Mouse (Mus musculus) NIH3T3 (cell line): ENCODE measurements at regions not wholly inside any gene's neighbourhood (a gene's known extent, or its start where the extent isn't known, plus 50 kb on each side); places are given as distances from the start of the nearest gene placed in this dataset.
A peak's percentile ranks its signal among the peaks of the same experiment; 100 is the strongest.

Experiments used
- DNase-seq: peaks from one replicate; pipeline ENCODE4 v3.0.0-alpha.2; 2012; ENCODE audit warnings: low read depth

DNA sequence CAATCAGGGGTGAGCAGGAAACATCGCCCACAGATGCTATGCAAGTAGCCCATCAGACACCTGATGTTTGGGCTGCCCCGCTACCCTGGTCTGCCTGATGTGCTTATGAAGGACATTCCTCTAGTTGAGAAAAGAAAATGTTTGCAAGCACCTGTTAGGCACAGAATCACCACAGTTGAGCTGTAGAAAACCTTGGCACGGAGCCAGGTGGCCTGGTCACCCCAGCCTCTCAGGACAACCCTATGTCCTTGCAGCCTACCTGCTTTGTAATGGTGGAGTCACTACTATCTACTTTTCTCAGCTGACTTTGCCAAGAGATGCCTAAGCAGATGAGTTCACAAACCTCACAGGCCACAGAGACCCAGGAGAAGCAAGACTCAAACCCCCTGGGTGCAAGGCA is 86.9 kb upstream of the Irx2 start:
- no peak for DNase-seq

DNA sequence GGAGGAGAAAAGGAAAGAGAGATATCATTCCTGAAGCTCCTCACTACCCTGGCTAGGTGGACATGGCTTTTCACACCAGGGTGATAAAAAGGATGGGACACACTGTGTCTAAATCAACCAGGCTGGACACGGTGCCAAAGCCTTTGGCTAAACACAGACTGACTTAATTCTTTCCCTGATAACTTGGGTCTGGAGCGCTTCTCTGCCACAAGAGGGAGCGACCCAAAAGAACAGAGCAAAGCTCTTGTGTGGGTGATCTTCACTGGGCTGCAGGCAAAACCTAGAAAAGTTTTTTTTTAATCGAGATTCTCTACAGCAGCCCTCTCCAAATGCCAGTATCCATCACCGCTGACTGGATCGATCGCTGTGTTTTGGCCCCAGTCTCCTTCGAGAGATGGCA is 70.7 kb upstream of the Irx2 start:
- DNase-seq, result peak; percentile 22

DNA sequence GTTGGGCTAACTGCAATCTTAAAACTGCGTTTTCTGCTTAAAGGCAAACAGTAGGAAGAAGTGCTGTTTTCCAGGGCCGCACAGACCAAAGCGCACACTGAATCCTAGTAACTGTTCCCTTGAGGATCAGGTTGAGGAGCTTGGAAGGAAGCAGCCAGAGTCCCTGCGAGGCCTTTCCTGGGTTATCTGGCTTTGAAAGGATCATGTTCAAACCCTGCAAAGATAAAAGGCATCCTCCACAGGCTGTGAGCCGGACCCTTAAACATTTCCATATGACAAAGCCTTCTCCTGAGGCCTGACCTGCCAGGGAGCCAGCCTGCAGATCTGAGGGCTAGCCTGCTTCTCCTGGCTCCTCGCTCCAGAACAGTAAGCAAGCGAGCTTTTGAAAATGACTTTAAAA is 56.7 kb upstream of the Irx2 start:
- DNase-seq, result no peak

DNA sequence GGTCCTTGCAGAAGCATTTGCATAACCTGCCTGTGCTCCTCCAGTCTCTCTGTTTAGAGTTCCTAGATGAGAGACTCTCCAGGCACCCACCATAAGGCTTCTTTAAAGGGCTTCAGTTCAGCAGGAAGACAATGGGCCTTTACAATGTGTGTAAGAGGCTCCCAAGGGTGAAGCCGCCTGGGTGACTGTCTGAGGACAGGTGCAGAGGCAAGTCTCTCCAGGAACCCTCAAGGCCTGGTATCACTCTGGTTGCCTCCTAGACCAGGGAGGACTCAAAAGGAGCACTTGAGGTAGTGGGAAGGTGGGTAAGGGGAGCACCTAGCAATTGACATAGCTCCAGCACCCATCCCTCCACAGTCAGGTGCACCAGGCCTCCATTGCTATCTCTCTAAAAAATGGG is 55.8 kb upstream of the Irx2 start:
- no peak for DNase-seq

DNA sequence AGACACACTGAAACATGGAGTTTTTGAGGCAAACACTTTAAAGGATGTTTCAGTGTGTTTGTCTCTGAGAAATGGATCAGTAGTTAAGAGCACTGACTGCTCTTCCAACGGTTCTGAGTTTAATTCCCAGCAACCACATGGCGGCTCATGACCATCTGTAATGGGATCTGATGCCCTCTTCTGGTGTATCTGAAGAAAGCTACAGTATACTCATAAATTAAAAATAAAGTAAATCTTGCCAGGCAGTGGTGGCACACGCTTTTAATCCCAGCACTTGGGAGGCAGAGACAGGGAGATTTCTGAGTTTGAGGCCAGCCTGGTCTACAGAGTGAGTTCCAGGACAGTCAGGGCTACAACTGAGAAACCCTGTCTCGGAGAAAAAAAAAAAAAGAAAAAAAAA is 54.5 kb upstream of the Irx2 start:
- DNase-seq, result peak; percentile 5

DNA sequence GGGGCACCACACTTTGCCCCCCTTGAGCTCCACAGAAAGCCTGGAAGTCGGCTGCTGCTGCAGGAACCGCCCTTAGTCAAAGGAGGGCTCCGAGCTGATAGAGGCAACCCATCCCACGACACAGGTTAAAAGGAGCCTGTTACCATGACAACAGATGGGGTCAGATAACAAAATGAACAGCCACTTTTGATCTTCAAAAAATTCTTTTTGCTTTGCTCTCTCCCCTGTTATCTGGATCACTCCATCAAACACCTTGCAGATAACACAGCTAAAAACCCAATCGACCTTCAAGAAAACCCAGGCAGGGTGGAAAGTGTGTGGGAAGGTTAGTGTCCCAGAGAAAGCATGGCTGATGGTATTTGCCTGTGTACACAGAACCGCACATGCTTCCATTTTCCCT is 52.1 kb upstream of the Irx2 start:
- no peak for DNase-seq

DNA sequence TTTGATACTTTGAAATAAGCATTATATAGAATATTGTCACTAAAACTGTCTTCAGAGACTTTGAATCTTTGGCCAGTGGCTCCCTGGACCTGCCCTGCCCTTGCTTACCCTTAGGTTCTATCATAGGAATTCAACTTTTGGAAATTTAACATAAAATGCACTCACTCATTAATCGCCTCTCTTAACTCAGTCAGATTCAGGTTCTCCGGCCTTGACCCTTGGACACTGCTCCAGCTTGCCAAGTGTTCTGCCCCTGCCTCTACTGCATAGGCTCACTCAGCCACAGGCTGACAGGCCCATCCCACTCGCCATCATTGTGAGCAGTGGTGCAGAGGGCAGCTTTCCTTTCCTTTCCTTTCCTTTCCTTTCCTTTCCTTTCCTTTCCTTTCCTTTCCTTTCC is 50.2 kb upstream of the Irx2 start:
- DNase-seq, result no peak
